Mouse (Mus musculus): ENCODE measurements around the gene Gipc2. TPM values are rescaled to one million over a fixed set of nuclear protein-coding genes. Genes with fewer than 3 reads are reported as not detected.

Gene Gipc2
- polyA plus RNA-seq (2015; fragmentation: Nextera tagmentation; extraction: Ambion mirVana): 7.8 and 12.3 TPM in 2 replicates

DNA sequence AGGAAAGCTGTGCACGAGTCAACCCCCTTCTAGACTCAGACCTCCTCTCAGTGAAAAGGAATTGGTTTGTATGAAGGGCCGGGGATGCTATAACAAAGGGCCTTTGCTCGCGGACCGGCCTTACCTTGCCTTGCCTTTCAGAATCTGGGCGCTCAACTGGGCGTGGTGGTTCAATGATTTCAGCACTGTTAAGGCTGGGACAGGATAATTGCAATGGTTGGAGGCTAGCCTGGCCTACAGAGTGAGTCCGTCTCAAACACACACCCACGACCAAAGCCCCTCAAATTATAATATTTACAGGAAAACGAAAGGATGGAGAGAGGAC, at the start of gene Gipc2:
Gene Gipc2, minus strand, starts transcription at position 132 of the 325 bp plus-strand sequence.
- Histone ChIP-seq H3K9me3 (no peaks in the 10 kb centered on the region), H3K36me3 (replicated peaks) (no peaks in the 10 kb centered on the region), H3K9ac (peak within 1 kb of the TSS; percentile 60), H3K27me3 (replicated peaks) (no peaks in the 10 kb centered on the region; the same call in 1 of the 2 replicates), H3K4me2 (peak within 1 kb of the TSS; percentile 82), H3K27ac (peak within 1 kb of the TSS; percentile 77), H3K4me3 (peak within 1 kb of the TSS; percentile 57), H3K4me1 (peaks cover 21% of the 10 kb centered on the region)
- 7% methylated on average over 10 of the region's 10 CpGs for WGBS
- no peak; the same call in 1 of the 2 replicates for ATAC-seq (replicated peaks)

DNA sequence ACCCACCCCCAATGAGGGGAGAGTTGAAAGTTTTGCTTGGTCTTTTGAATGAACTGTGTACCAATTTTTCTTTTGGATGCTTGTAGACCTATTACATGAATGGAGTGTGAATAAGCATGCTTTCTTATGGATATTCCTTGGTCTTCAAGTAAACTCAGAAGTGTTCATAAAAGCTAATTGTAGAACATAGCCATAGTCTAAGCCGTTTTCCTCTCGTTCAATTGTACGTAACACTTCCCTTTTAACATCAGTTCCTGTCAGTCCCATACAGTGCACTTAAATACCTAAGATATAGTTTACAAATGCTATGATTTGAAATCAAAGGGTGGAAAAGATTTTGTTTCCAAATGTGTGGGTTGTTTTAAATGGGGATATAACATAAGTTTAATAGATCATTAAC, 47.4 kb upstream of the Gipc2 start:
- H3K36me3 ChIP-seq (replicated peaks): peaks cover 16% of the 10 kb centered on the region; the same call in 1 of the 2 replicates
- no peak for ATAC-seq (replicated peaks)
- no peak overlapping the region for H3K27ac ChIP-seq
- 0 out of 2 replicates have a peak overlapping the region, but pooled peaks have one; percentile 14 for H3K9ac ChIP-seq
- H3K4me3 ChIP-seq: peak overlapping the region; percentile 65
- peaks cover 31% of the 10 kb centered on the region for H3K4me1 ChIP-seq
- peak overlapping the region; percentile 89 for H3K4me2 ChIP-seq
- 44% methylated on average over 3 of the region's 3 CpGs for WGBS
- no peaks in the 10 kb centered on the region for H3K9me3 ChIP-seq
- no peaks in the 10 kb centered on the region for H3K27me3 ChIP-seq (replicated peaks)

DNA sequence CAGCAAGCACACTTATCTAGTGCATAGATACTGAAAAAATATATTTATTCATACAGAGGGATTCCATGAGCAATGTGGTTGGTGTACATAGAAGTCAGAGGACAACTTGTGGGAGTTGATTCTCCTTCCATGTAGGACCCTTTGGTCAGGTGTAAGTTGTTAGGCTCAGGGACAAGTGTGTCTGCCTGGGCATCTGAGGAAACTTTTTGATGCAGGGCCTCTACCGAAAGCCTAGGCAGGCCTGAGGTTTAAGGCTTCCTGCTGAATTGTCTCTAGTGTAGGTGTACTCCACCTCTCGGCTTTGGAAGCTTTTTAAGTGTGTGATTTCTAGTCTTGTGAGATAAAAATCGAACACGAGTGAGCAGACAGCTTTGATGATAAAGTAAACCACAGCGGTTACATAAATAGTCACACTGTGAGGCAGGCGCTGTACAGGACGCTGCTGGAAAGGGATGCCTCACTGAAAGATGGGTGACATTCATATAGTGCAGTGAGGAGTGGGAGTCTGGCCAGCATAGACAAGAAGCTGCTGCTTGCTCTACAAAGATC, 45.8 kb upstream of the Gipc2 start:
- H3K36me3 ChIP-seq (replicated peaks): 0 out of 2 replicates have a peak, but pooled peaks cover 4% of the 10 kb centered on the region
- peaks cover 34% of the 10 kb centered on the region for H3K4me1 ChIP-seq
- no peaks in the 10 kb centered on the region for H3K27me3 ChIP-seq (replicated peaks)
- peak overlapping the region; percentile 65 for H3K4me3 ChIP-seq
- H3K27ac ChIP-seq: peak overlapping the region; percentile 99; the same call in 1 of the 2 replicates
- no peaks in the 10 kb centered on the region for H3K9me3 ChIP-seq
- no peak for ATAC-seq (replicated peaks)
- 31% methylated on average over 7 of the region's 7 CpGs for WGBS
- H3K9ac ChIP-seq: peak overlapping the region; percentile 100
- peak overlapping the region; percentile 89 for H3K4me2 ChIP-seq

DNA sequence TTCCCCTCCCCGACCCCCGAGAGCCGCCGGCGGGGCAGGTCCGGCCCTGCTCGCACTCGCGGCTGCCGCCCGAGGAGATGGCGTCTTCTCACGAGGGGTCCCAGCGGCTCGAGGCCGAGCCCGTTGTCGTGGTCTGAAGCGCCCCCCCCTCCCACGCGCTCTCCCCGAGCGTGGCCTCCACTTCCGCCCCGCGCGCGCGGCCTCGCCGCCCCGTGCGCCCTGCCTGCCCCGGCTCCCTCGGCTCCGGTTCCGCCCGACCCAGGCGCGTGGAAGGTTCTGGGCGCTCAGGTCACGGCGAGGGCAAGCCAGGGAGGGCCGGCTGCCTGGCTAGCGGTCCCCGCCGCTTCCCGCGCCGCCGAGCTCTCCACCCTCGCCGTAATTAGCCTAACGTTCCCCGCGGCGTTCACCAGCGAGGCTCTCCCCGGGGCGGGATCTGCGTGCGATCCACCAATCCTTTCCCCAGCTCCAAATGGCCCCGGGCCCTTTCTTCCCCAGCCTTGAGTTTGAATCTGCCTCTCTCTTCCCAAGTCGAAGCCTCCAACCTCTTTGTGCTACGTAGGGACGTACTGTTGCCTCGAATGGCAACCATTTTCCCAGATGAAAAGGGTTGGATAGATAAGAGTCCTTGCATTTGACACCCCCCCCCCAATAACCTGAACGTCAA, 44.8 kb upstream of the Gipc2 start:
- Histone ChIP-seq H3K4me2 (peak overlapping the region; percentile 89), H3K36me3 (replicated peaks) (no peaks in the 10 kb centered on the region), H3K9me3 (no peaks in the 10 kb centered on the region), H3K9ac (peak overlapping the region; percentile 100), H3K27me3 (replicated peaks) (no peaks in the 10 kb centered on the region), H3K4me1 (peaks cover 34% of the 10 kb centered on the region), H3K27ac (peak overlapping the region; percentile 99), H3K4me3 (peak overlapping the region; percentile 65)
- under 1% methylated on average over 67 of the region's 68 CpGs for WGBS
- peak; percentile 70 for ATAC-seq (replicated peaks)

DNA sequence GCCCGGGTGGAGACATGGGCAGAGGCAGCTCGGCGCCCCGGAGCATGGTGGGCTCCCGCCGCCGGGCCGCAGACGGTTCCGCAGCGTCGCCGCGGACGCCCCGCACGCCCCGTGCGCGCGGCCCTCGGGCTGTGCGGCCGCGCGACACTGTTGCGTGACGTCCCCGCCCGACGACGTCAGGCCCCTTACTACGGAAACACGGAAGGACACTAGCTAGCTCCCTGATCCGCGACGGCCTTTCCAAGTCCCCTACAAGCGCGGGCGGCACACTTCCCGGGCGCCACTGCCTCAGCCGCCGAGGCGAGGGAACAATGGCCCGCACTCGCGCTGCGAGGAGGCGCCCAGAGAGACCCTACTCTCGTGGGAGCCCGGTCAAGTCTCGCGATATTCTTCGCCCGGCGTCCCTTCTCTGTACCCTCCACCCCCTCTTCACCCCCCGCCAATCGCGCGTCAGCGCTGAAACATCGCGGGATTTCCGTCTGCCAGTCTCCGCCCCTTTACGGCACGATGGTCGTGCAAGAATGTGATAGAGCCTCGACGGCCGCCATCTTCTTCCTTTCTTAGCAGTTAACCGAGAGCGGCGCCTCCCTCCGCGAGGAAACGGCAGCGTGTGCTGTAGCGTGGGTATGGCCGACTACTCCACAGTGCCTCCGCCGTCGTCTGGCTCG, 44.1 kb upstream of the Gipc2 start, which contains the start of the genes Dnajb4 and Fubp1:
Gene Dnajb4, minus strand, starts transcription at position 336 of the 668 bp plus-strand sequence.
Gene Fubp1, plus strand, starts transcription at position 456 of the 668 bp plus-strand sequence.
- Histone ChIP-seq H3K9me3 (no peaks in the 10 kb centered on the region), H3K27ac (peak within 1 kb of the TSS; percentile 99), H3K36me3 (replicated peaks) (no peaks in the 10 kb centered on the region), H3K4me1 (peaks cover 34% of the 10 kb centered on the region), H3K4me2 (peak within 1 kb of the TSS; percentile 89), H3K9ac (peak within 1 kb of the TSS; percentile 100), H3K27me3 (replicated peaks) (no peaks in the 10 kb centered on the region), H3K4me3 (peak within 1 kb of the TSS; percentile 65)
- under 1% methylated on average over 85 of the region's 85 CpGs for WGBS
- ATAC-seq (replicated peaks): peak; percentile 96

DNA sequence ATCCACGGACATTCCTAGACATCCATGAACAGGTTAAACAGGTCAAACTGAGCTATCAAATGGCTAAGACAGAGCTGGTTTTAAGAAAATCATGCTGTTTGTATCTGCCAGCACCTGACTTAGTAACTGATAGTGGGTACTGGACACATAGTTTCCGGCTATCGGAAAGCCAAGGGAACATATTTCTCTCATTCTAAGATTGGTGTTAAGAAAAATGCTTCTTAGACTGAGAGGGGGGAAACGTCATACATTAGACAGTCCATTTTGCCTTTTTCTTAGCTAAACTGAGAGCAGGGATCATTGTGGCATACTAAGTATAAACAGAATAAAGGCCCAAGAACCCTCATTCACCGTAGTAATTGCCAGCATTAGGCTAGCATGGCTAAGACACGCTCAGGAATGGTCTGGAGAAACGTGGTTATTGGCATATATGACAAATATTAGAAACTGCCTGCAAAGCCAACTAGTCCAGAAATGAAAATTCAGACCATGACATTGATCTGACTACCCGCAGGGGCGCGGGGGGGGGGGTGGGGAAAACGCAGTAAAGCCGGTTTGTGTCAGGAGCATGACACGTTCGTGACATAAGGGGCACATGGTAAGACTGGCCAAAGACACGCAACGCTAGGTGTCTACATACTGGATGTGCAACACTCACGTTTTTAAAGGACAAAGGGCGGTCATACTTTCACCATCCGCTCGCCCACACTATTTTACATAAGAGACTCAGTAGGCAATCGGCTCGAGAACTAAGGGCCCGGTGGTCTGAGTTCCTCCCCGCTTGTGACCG, 43.3 kb upstream of the Gipc2 start:
- peaks cover 31% of the 10 kb centered on the region for H3K4me1 ChIP-seq
- ATAC-seq (replicated peaks): peak; percentile 64
- peak overlapping the region; percentile 99 for H3K27ac ChIP-seq
- WGBS: 6% methylated on average over 25 of the region's 25 CpGs
- H3K4me2 ChIP-seq: peak overlapping the region; percentile 58
- H3K27me3 ChIP-seq (replicated peaks): no peaks in the 10 kb centered on the region
- peak overlapping the region; percentile 65 for H3K4me3 ChIP-seq
- peak overlapping the region; percentile 100 for H3K9ac ChIP-seq
- no peaks in the 10 kb centered on the region for H3K36me3 ChIP-seq (replicated peaks)
- H3K9me3 ChIP-seq: no peaks in the 10 kb centered on the region

DNA sequence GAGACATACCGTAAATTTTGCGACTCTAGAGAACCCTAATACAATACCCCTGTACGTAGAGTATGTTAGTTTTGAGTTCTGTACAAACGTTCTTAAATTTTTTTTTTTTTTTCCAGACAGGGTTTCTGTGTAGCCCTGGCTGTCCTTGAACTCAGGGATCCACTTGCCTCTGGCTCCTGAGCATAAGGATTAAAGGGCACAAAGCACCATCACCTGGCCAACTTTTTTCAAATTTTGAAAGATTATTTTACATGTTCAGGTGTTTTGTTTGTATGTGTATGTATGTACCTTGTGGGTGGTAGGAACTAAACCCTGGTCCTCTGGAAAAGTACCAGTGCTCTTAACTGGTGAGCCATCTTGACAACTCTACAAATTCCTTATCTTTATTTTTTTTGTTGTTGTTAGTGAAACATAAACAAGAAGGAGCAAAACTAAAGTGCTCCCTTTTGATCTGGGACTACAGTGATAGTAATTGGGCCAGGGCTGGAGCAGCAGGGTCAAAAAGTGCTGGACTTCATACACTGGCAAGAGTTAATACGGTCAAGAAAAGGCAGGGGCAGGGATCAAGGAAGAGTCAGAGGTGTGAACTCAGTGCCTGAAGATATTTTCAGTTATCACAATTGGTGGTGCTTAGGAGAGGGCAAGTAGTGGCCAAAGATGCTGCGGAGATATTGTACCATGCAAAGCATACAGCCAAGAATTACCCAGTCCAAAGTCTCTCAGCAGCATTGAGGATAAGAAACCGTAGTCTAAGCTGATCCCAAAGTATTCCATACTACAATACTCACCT, 42.3 kb upstream of the Gipc2 start:
- Histone ChIP-seq H3K27me3 (replicated peaks) (no peaks in the 10 kb centered on the region), H3K4me3 (peak overlapping the region; percentile 65; the same call in 1 of the 2 replicates), H3K4me2 (peak overlapping the region; percentile 58; the same call in 1 of the 2 replicates), H3K9me3 (no peaks in the 10 kb centered on the region), H3K9ac (no peak overlapping the region), H3K4me1 (peaks cover 28% of the 10 kb centered on the region), H3K36me3 (replicated peaks) (no peaks in the 10 kb centered on the region), H3K27ac (no peak overlapping the region)
- WGBS: 91% methylated on average over 7 of the region's 7 CpGs
- no peak for ATAC-seq (replicated peaks)

DNA sequence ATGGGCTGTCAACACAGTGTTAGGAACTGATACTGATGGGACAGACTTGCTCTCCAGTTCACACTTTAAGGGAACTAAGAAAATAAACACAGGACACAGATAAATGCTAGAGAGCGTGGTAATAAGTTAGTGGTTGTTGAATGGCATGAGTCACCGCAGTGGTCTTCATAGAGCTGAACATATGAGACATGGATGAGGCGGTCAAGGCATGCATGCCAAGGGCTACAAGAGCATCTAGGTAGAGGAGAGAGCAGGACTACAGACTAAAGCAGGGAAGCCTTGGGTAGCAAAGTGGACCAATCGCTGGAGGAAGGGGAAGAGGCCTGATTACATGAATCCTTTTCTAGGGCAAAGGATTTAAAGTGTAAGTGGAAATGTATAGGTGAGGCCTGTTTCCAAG, 41.1 kb upstream of the Gipc2 start:
- H3K27me3 ChIP-seq (replicated peaks): no peaks in the 10 kb centered on the region
- no peak overlapping the region for H3K4me3 ChIP-seq
- 97% methylated on average over 4 of the region's 4 CpGs for WGBS
- H3K27ac ChIP-seq: no peak overlapping the region
- ATAC-seq (replicated peaks): no peak
- no peak overlapping the region for H3K4me2 ChIP-seq
- H3K9ac ChIP-seq: no peak overlapping the region
- H3K9me3 ChIP-seq: no peaks in the 10 kb centered on the region
- H3K4me1 ChIP-seq: peaks cover 17% of the 10 kb centered on the region
- no peaks in the 10 kb centered on the region for H3K36me3 ChIP-seq (replicated peaks)

DNA sequence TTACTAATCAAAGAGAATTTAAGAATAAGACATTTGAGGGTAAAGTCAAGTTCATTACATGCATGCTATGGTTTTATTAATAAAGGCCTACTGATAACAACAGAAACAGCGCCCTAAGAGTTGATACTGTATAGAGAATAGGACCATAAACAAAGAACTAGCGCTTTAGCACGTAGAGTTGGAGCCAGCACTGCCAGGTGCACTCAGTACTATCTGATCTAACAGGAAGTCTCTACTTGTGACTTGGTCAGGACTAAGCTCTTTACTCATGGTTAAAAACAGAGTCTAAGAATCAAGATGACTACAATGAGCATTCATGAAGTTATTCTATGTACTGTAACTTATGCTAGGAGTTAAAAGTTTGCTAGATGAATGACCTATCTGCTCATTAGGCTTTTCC, 38.5 kb upstream of the Gipc2 start:
- H3K27ac ChIP-seq: no peak overlapping the region
- H3K4me2 ChIP-seq: no peak overlapping the region
- no peaks in the 10 kb centered on the region for H3K9me3 ChIP-seq
- H3K36me3 ChIP-seq (replicated peaks): no peaks in the 10 kb centered on the region
- H3K4me3 ChIP-seq: no peak overlapping the region
- no peak overlapping the region for H3K9ac ChIP-seq
- ATAC-seq (replicated peaks): no peak
- peaks cover 10% of the 10 kb centered on the region for H3K4me1 ChIP-seq
- 82% methylated on average over 3 of the region's 3 CpGs for WGBS
- H3K27me3 ChIP-seq (replicated peaks): no peaks in the 10 kb centered on the region

DNA sequence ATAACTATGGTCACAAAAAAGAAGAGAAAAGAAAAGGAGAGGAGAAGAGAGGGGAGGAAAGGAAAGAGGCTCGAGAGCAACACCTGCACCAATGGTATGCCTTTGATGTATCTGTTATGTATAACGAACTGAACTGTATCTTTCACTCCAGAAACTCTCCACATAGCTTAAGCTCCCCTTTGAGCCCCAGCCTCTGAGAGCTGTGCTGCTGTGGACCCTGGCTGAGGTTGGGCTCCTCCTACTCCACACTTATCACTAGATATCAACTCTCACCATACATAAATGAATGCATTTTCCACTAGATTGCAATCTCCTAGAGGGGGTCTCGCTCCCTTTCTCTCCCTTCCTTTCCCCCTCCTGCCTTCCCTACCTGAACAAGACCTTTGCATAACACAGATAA, 38.0 kb upstream of the Gipc2 start:
- WGBS: 72% methylated on average over 3 of the region's 3 CpGs
- no peak overlapping the region for H3K4me2 ChIP-seq
- no peak for ATAC-seq (replicated peaks)
- H3K4me1 ChIP-seq: peaks cover 8% of the 10 kb centered on the region
- no peak overlapping the region for H3K27ac ChIP-seq
- H3K9ac ChIP-seq: no peak overlapping the region
- no peaks in the 10 kb centered on the region for H3K27me3 ChIP-seq (replicated peaks)
- H3K9me3 ChIP-seq: no peaks in the 10 kb centered on the region
- H3K4me3 ChIP-seq: no peak overlapping the region
- no peaks in the 10 kb centered on the region for H3K36me3 ChIP-seq (replicated peaks)

DNA sequence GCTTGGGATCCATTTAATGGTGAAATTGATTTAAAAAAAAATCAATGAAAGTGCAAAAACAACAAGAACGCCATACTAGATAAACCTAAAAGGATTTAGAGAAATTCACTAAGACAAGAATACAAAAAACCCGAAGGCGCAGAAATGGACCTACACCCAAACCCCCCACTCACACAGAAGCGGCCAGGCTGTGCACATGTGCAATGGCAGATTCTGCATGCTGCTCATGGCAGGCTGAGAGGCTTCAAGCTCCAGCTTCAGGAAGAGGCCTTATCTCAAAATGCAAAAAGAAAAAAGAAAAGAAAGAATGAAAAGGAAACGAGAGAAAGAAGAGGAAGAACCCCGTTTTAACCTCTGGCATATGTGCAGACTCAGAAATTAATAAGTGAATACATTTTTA, 37.4 kb upstream of the Gipc2 start:
- Histone ChIP-seq H3K9ac (no peak overlapping the region), H3K4me3 (no peak overlapping the region), H3K36me3 (replicated peaks) (no peaks in the 10 kb centered on the region), H3K4me2 (no peak overlapping the region), H3K4me1 (peaks cover 3% of the 10 kb centered on the region), H3K27ac (no peak overlapping the region), H3K9me3 (no peaks in the 10 kb centered on the region), H3K27me3 (replicated peaks) (no peaks in the 10 kb centered on the region)
- no peak for ATAC-seq (replicated peaks)
- whole genome bisulfite sequencing: 85% methylated on average over 6 of the region's 6 CpGs
